8 mouse cellular contexts compared by ENCODE assay signal in genomic region chr5:136258919-136259318, GRCm38 (mm10). TPM values are rescaled to one million over a fixed set of nuclear protein-coding genes. Genes with fewer than 3 reads are reported as not detected.
DNase-seq lines count a peak whose midpoint lies in the region; ATAC-seq lines count a peak whose summit lies in the region.

No protein-coding gene starts in this region.

- ATAC-seq in granulocyte monocyte progenitor cell, adult 5-6 weeks (replicated peaks; ENCODE audit: poor library complexity, severe bottlenecking): peak; percentile 62

- DNase-seq in adrenal gland, adult (ENCODE audit: inconsistent age in 2 of 2, low spot score in 1 of 2): peak; percentile 55 to 89
- no peak for DNase-seq in adrenal gland, adult 8-10 months
- DNase-seq in ZHBTc4 (ENCODE audit: low read depth, low spot score): peak; percentile 77
- peak; percentile 78 for DNase-seq in embryo, embryonic 10 days (ENCODE audit: low spot score)
- DNase-seq in layer of hippocampus, adult 9-10 months (ENCODE audit: low spot score): peak; percentile 40
- peak; percentile 79 for DNase-seq in lung, postnatal 14 days
- peak; percentile 40 for DNase-seq in skeletal muscle tissue, adult 2 months (ENCODE audit: low read depth, low spot score)

RNA-seq across cellular contexts. Expression of gene Sh2b2, which starts 12.6 kb away (rescaled TPM):
- 10 to 100 TPM in 2 of 4 experiments, 1 to 10 TPM in 2; 7.2 to 14.9 (median 11.4) TPM for total RNA-seq in adrenal gland, adult 8-10 months (2022)
- 32.9 and 67.0 TPM in 2 replicates for total RNA-seq in granulocyte monocyte progenitor cell, adult 5-6 weeks (2014; fragmentation: Nextera tagmentation)
- total RNA-seq in granulocyte monocyte progenitor cell, adult 5-6 weeks (2017): 10.9 and 13.9 TPM in 2 replicates
